Mouse (Mus musculus) brain, embryonic 14.5 days (tissue): Measurements from ENCODE around the gene Srrm1. TPM values are rescaled to one million over a fixed set of nuclear protein-coding genes. Genes with fewer than 3 reads are reported as not detected.

ENCODE experiments used
- DNase-seq: peaks from one replicate; pipeline ENCODE4 v3.0.0-alpha.2; 2011; ENCODE audit warnings: low read depth
- CTCF ChIP-seq: fragments of 200-500 bp; IDR thresholded peaks from 2 replicates; pipeline ENCODE4 v1.5.1; 2012; ENCODE audit warnings: inconsistent platforms, mild to moderate bottlenecking, moderate library complexity, borderline replicate concordance; ENCODE audit not compliant: insufficient read depth, insufficient read length; ENCODE audit errors: extremely low read depth
- POLR2A ChIP-seq: fragments of 200-500 bp; IDR thresholded peaks from 2 replicates; pipeline ENCODE4 v1.6.1; 2012; ENCODE audit warnings: mild to moderate bottlenecking, inconsistent platforms, borderline replicate concordance; ENCODE audit not compliant: poor library complexity, insufficient read depth, insufficient read length, severe bottlenecking; ENCODE audit errors: extremely low read depth
- polyA plus RNA-seq: library from polyadenylated mRNA; depleted of rRNA; stranded (reverse); fragments of >200 nt; gene quantifications from 2 replicates; pipeline ENCODE4 v1.2.3, GENCODE M21; 2012

The Srrm1 gene
- polyA plus RNA-seq, 1 experiment: 133 TPM

- TF ChIP-seq POLR2A: no peak
- DNase-seq: peak; percentile 39
Measured at GRCm38 (mm10) chr4:135353794-135354450, 801 bp upstream of the Srrm1 start.

GRCm38 (mm10) chr4:135352326-135353065 is 625 bp downstream of the Srrm1 start:
- no peak for TF ChIP-seq CTCF
- no peak for TF ChIP-seq POLR2A
- peak; percentile 47 for DNase-seq

DNA sequence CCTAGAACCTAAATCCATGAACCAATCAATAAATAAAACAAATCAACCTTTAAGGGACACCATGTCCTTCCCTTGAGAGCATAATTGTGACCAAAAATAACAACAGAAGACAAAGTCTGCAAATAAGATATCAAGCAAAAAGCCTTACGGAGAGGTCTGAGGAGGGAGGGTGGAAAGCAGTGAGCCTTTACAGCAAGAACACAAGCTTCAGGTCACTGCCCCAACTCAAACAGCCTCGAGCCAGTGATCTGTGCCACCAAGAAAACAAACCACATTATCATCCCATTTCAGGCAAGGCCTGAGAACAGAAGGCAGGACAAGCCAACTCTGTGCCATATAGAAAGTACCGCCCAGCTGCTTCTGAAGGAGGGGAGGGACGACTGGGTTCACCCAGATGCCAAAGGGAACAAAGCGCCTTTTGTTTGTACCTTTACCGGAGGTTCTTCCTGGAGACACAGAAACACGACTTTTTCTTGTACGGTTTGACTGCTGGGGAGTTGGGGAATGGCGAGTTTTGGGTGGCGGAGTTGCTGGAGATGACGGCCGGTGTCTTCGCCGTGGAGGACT is 15.7 kb downstream of the Srrm1 start:
- DNase-seq: no peak
- TF ChIP-seq POLR2A (no peak), CTCF (no peak)

- TF ChIP-seq CTCF (no peak), POLR2A (no peak)
- no peak for DNase-seq
Measured at GRCm38 (mm10) chr4:135336023-135336357, 17.1 kb downstream of the Srrm1 start.

- DNase-seq: no peak
- TF ChIP-seq CTCF: no peak
- no peak for TF ChIP-seq POLR2A
Measured at GRCm38 (mm10) chr4:135335327-135336022, 17.6 kb downstream of the Srrm1 start.

- DNase-seq: no peak
- TF ChIP-seq POLR2A (no peak), CTCF (no peak)
Measured at GRCm38 (mm10) chr4:135326469-135326868, 26.7 kb downstream of the Srrm1 start.

GRCm38 (mm10) chr4:135326046-135326445 is 27.1 kb downstream of the Srrm1 start:
- no peak for TF ChIP-seq POLR2A
- no peak for TF ChIP-seq CTCF
- DNase-seq: no peak

DNA sequence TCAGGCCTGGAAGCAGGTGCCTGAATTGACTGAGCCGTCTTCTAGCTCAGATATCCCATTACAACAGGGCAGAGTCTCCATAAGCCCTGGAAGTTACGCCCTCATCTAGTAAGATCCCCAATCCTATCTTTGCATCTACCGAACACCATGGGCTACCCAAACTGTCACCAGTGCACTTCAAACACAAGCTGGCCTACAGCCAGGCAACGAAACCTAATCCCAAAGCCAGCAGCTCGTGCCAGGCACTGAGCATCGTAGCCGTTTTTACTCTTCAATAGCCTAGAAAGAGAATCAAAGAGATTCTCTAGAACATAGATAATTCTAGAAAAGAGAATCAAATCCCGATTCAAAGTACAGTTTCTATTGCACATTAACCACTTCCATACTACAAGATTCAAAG is 30.1 kb downstream of the Srrm1 start:
- no peak for DNase-seq
- TF ChIP-seq CTCF (no peak), POLR2A (no peak)

DNA sequence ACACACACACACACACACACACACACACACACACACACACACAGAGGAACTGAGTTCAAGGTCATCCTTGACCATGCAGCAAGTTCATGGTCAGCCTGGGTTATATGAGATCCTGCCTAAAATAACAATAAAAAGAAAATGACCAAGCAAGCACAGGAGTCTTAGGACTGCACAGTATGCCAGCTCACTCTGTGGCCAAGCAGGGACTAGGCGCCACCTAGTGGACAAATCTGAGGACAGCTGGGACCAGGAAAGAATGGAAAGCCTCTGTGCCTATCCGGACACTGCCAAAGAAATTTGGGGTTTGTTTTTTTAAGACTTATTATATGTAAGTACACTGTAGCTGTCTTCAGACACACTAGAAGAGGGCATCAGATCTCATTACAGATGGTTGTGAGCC is 35.2 kb downstream of the Srrm1 start:
- DNase-seq: peak; percentile 89
- TF ChIP-seq POLR2A (no peak), CTCF (peak; percentile 96)

- DNase-seq: peak; percentile 30
- TF ChIP-seq CTCF: no peak
- TF ChIP-seq POLR2A: no peak
Measured at GRCm38 (mm10) chr4:135317539-135317938, 35.6 kb downstream of the Srrm1 start.

DNA sequence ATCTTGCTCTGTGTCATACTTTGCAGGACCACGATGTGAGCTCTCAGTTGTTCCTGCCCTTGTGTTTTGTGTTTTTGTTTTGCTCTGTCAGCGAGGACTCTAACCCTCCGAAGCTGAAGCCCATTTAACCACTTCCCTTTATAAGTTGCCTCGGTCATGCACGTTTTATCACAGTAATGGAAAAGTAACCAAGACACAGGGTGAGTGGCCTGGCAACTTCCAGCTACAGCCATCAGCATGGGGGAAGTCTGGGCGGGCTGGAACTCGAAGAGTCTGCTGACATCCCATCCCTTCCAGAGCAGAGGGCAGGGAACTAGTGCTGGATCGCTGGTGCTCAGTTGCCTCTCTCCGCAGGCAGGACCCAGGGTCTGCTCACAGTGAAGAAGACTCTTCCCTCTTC is 37.8 kb downstream of the Srrm1 start:
- DNase-seq: no peak
- no peak for TF ChIP-seq POLR2A
- TF ChIP-seq CTCF: no peak
